ENCODE assay signal across 10 mouse cellular contexts in the genomic region with DNA sequence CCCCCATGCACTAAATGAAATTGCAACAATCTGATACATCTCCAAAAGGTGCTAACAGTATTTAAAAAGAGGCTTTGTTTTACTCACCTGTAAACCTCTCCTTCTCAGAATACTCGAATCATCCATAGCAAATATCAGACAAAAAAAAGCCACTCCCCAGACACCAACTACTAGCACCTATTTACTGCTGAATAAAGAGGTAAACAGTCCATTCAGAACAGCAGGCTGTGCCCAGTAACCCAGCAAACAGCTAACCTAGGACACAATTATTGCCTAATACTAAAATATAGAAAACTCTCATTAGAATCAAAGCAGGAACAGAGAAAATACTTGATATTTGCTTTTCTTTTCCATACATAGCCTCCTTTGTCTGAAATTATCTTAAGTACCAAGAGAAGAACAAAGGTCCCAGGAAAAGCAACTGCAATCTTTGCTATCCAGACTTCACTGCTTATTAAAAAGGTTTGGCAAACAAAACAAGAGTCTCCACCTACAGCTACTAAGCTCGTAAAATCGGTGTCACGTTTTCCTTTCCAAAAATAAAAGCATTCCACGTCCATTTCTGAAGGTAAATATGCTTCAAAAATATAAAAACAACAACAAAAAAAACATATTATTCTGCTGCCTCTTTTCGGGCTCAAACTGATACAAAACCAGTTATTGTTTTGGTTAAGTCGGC. TPM values are rescaled to one million over a fixed set of nuclear protein-coding genes. Genes with fewer than 3 reads are reported as not detected.
A peak's percentile ranks its signal among the peaks of the same experiment; 100 is the strongest.
DNase-seq lines count a peak whose midpoint lies in the region; ATAC-seq and TF ChIP-seq lines count a peak whose summit lies in the region.
"Had no signal": no experiment of that assay in that cellular context is flagged by ENCODE, and none has a peak within 500 bp of the region (broad histone marks: within the 10 kb centered on the region; RNA-seq: fewer than 3 reads in every experiment).

No protein-coding gene starts in this region.

- no peak for TF ChIP-seq EP300 in heart, adult 2 months (IDR thresholded peaks at IDR 0.05; ENCODE audit: insufficient read depth, low read depth, low read length)

- H3K27me3 ChIP-seq in heart, adult 2 months (ENCODE audit: control insufficient read depth, insufficient read depth, low read length) = no peaks in the 10 kb centered on the region
- no peaks in the 10 kb centered on the region for H3K27me3 ChIP-seq in neural tube, embryonic 12.5 days (replicated peaks)
- H3K27me3 ChIP-seq in limb, embryonic 14.5 days (ENCODE audit: control insufficient read depth, insufficient read depth, low read length) = no peaks in the 10 kb centered on the region

- no peak for DNase-seq in heart, adult 2 months
- DNase-seq in heart, adult 8-10 months (ENCODE audit: low spot score) = no peak
- DNase-seq in neural tube, embryonic 10.5 days (ENCODE audit: extremely low spot score, low spot score) = no peak
- no peak for DNase-seq in limb, embryonic 14.5 days (ENCODE audit: low spot score)
- DNase-seq in right cerebral cortex, postnatal 36 days (ENCODE audit: low spot score in 2 of 2) = no peak
- no peak for DNase-seq in kidney, adult 18-20 months
- no peak for DNase-seq in adrenal gland, postnatal 36 days
- DNase-seq: B cell, adult 2 months; cerebellum, adult 11-12 months had no signal

- H3K9me3 ChIP-seq in neural tube, embryonic 12.5 days = no peaks in the 10 kb centered on the region
- no peaks in the 10 kb centered on the region for H3K9me3 ChIP-seq in limb, embryonic 14.5 days (ENCODE audit: control insufficient read depth, low read length)

- H3K4me1 ChIP-seq in heart, adult 2 months (ENCODE audit: control insufficient read depth, insufficient read depth, low read length) = peaks cover 3% of the 10 kb centered on the region
- peaks cover 10% of the 10 kb centered on the region; the same call in 1 of the 2 replicates for H3K4me1 ChIP-seq in neural tube, embryonic 12.5 days
- 0 out of 2 replicates have a peak, but pooled peaks cover 5% of the 10 kb centered on the region for H3K4me1 ChIP-seq in limb, embryonic 14.5 days (ENCODE audit: control insufficient read depth, insufficient read depth, low read length)

- intact Hi-C loops in heart, adult 2 months (cut with DNase I) = loop anchor here (2.0 kb wide), 1 partner anchor 63 kb away; no protein-coding TSS in a partner anchor

- no peak for ATAC-seq in neural tube, embryonic 12.5 days (ENCODE audit: low FRiP score, low read depth)
- no peak for ATAC-seq in limb, embryonic 14.5 days (ENCODE audit: low FRiP score, low read depth)

- peak overlapping the region; percentile 47 for H3K4me2 ChIP-seq in neural tube, embryonic 12.5 days (replicated peaks)
- H3K4me2 ChIP-seq in limb, embryonic 14.5 days (replicated peaks; ENCODE audit: low read depth, low read length, severe bottlenecking) = 0 out of 2 replicates have a peak overlapping the region, but pooled peaks have one; percentile 15

- H3K79me2 ChIP-seq in heart, adult 2 months (replicated peaks; ENCODE audit: control insufficient read depth, insufficient read depth, low read length) = no peaks in the 10 kb centered on the region

- WGBS in heart, adult 2 months = 25% methylated on average over 7 of the region's 7 CpGs
- 56% methylated on average over 7 of the region's 7 CpGs for WGBS in neural tube, embryonic 12.5 days
- 50% methylated on average over 7 of the region's 7 CpGs for WGBS in limb, embryonic 14.5 days

- TF ChIP-seq CTCF in heart, adult 2 months (IDR thresholded peaks at IDR 0.05) = no peak

- peak overlapping the region; percentile 32; the same call in 1 of the 2 replicates for H3K27ac ChIP-seq in heart, adult 2 months
- H3K27ac ChIP-seq in neural tube, embryonic 12.5 days = no peak overlapping the region
- H3K27ac ChIP-seq in limb, embryonic 14.5 days (replicated peaks; ENCODE audit: low read depth, low read length) = no peak overlapping the region

- H3K9ac ChIP-seq in heart, adult 2 months (ENCODE audit: low read depth, low read length) = no peak overlapping the region
- peak overlapping the region; percentile 49 for H3K9ac ChIP-seq in neural tube, embryonic 12.5 days
- H3K9ac ChIP-seq in limb, embryonic 14.5 days (ENCODE audit: low read depth, low read length, severe bottlenecking) = no peak overlapping the region

- H3K36me3 ChIP-seq in heart, adult 2 months (ENCODE audit: control insufficient read depth, insufficient read depth, low read length) = no peaks in the 10 kb centered on the region; the same call in 1 of the 2 replicates
- no peaks in the 10 kb centered on the region for H3K36me3 ChIP-seq in neural tube, embryonic 12.5 days
- H3K36me3 ChIP-seq in limb, embryonic 14.5 days (ENCODE audit: control insufficient read depth, insufficient read depth, low read length) = no peaks in the 10 kb centered on the region

- peak overlapping the region; percentile 4 for H3K4me3 ChIP-seq in heart, adult 2 months
- H3K4me3 ChIP-seq in neural tube, embryonic 12.5 days = no peak overlapping the region
- H3K4me3 ChIP-seq in limb, embryonic 14.5 days (replicated peaks; ENCODE audit: low read length) = no peak overlapping the region

- TF ChIP-seq POLR2A in heart, adult 2 months (IDR thresholded peaks at IDR 0.05; ENCODE audit: insufficient read depth, low read depth, low read length) = no peak
- TF ChIP-seq POLR2A in limb, embryonic 14.5 days (IDR thresholded peaks at IDR 0.05; ENCODE audit: borderline replicate concordance, extremely low read depth, insufficient read depth, insufficient read length) = no peak

RNA-seq across cellular contexts. Expression of a gene that starts 58.6 kb away (rescaled TPM):
- total RNA-seq in heart, adult 2 months (2021) = 100 to 1,000 TPM; 108 to 136 TPM
- polyA plus RNA-seq in heart, adult 2 months (2012; rRNA removed) = 144 and 149 TPM in 2 replicates
- 100 to 1,000 TPM; 121 to 144 (median 138) TPM for total RNA-seq in heart, adult 8-10 months (2022)
- 28.3 and 34.5 TPM in 2 replicates for polyA plus RNA-seq in neural tube, embryonic 12.5 days (2016; fragmentation: Nextera tagmentation; extraction: Ambion mirVana)
- 54.7 and 83.6 TPM in 2 replicates for polyA plus RNA-seq in limb, embryonic 14.5 days (2012; rRNA removed)
- 24.1 and 31.2 TPM in 2 replicates for polyA plus RNA-seq in limb, embryonic 14.5 days (2014; fragmentation: Nextera tagmentation; extraction: Ambion mirVana)
- 10 to 100 TPM; 37.2 to 44.0 TPM for total RNA-seq in adrenal gland, postnatal 36 days (2021)
